Mouse (Mus musculus): ENCODE results near the gene Aspa.

DNA sequence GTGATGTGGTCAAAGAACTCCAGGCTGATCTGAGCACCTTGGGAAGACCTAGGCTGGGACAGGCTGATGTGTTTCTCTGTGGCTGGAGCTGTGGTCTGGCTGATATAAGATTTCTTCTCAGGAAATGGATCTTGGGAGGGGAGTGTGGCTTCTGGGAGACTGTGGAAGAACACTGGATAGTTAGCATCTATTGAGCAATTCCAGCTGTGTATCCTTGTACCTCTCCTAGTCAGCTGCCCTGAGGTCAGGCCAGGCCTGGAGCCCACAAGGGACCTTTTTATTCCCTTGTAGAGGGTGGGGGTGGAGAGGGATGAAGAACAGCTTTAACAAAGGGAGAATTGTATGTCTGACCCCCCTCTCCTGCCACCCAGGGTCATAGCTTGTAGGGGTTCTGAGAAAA is 45.0 kb downstream of the Aspa start:
- no peak for TF ChIP-seq POLR2A (IDR thresholded peaks at IDR 0.05; ENCODE audit: borderline replicate concordance, control insufficient read depth, low read depth, low read length)
- no peak for TF ChIP-seq CTCF (IDR thresholded peaks at IDR 0.05; ENCODE audit: control insufficient read depth, insufficient read depth, low read length)
